Mouse (Mus musculus): Measurements from ENCODE around the gene Inha. TPM values are rescaled to one million over a fixed set of nuclear protein-coding genes. Genes with fewer than 3 reads are reported as not detected.

Inha gene
- total RNA-seq (2021), result 10 to 100 TPM; 16.4 to 16.6 TPM

DNA sequence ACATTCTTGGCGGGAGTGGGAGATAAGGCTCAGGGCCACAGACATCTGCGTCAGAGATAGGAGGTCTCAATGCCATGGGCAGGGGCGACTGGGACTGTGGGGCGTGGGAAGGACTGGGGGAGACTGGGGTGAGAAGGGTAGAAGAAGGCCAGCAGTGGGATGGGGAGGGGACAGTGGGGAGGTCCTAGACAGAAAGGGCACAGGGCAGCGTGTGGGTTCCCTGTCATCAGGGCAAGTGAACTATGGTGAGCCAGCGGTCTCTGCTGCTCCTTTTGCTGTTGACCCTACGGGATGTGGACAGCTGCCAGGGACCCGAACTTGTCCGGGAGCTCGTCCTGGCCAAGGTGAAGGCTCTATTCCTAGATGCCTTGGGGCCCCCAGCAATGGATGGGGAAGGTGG lies at the start of gene Inha:
Inha (plus strand) TSS at position 72 of the 400 bp plus-strand sequence.
- DNase-seq, result no peak

DNA sequence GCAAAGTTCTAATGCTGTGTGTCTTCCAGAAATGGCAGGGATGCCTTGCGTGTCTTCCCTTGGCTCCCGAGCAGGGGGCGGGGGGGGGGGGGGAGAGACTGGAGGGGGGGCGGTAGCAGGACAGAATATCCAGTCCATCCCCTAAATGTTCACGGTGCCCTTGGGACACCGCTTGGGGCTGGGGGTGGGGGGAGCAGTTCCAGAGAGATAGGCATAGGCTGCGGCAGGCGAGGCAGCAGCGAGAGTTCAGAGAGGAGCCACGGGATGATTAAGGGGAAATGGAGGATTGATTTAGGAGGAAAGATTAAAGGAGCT lies 49.2 kb upstream of the Inha start:
- DNase-seq, result no peak

DNA sequence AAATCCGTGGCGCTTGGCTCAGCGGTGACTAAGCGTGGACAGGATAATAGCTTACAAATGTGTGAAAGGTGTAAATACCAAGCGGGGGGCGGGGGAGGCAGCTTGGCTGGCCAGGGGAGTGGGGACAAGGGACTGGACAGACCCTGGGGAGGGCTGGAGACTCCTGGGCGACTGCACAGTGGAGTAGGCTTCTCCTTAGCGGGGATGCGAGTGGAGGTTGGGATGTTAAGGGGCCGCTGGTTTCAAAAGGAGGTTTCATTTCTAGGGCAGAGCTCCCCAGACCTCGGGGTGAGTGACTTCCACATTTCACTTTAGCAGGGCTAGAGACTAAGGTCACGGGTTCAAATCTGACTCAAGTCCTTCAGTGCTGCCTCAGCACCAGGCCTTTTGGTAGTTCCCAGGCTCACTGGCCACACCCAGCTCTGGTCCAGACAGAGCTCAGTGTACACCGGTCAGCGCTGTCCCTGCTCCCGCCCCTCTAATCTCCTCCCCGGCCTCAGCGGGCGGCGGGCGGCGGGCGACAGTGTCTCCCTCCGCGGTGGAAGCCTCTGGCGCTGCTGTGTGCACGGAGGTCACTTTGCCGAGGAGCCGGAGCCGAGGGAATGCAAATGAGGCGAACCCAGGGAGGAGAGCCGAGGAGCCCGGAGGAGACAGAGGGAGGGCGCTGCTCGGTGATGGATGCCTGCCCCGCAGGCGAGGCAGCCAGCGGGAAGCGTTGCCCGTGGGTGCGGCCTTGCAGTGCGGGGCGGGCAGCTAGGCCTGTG lies 48.7 kb upstream of the Inha start:
- peak in 1 of 2 experiments; percentile 59 for DNase-seq

DNA sequence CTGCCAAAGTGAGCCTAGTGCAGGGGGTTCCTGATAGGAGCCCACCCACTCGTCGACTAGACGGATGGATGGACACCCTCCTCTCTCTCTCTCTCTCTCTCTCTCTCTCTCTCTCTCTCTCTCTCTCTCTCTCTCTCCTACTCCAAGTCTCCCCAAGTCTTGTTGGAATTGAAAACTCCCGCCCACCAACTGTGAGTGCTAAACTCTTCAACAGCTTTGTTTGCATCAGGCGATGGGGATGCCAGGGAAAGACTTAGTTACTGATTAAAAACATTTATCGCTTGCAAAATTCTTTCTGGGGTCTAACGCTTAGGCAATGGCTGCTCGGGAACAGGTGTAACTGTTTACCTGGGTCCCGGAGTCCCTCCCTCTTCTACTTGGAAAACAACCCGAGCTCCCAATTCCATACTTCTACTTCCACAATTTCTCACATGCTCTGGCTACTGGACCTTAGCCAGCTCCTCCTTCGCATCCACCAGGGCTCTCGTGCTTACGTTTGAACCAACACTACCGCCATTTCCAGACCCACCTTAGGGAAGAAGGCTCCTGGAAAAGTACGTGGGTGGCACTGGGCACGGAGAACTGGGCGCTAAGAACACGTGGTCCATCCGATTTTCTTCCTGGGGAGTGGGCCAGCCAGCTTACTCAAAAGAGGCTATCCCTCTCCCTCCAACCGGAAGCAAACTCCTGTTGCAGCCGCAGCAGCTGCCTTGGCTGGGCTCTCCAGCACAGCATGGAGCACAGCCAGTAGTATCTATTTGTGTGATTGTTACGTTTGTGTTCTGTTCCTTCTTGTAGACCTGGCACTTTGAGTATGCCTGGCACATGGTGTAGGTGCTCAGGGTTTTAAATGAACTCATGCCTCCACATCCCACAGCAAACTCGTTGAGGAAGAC lies 47.8 kb upstream of the Inha start:
- DNase-seq, result peak in 1 of 2 experiments; percentile 46

DNA sequence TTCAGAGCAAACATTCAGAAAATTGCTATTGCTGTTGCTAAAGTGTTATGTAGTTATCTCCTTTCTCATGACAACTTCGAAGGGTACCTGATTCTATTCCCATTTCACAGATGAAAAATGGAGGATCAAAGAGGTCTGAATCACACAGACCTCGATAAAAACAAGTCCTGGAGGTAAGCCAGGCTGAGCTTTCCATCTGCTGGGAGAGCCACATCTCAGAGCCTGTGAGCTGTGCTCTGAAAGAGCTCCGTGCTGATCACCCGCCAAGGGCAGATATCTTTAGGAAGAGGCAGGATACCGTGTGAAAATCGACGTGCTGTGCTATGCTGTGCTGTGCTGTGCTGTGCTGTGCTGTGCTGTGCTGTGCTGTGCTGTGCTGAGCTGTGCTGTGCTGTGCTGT lies 46.6 kb upstream of the Inha start:
- DNase-seq, result no peak

DNA sequence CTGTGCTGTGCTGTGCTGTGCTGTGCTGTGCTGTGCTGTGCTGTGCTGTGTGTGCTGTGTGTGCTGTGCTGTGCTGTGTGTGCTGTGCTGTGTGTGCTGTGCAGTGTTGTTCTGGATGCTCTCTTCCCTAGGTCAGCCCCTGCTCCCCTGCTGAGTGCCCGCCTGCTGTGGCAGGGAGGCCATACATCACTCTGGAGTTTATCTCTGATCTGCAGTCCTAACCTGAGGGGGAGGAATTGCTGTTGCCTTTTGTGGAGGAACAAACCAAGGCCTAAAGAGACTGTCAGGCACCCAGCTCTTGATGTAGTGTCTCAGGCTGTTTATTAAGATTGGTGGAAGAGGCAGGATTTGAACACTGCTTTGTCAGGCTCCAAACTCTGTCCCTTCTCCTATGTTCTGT lies 44.2 kb upstream of the Inha start:
- DNase-seq, result no peak

DNA sequence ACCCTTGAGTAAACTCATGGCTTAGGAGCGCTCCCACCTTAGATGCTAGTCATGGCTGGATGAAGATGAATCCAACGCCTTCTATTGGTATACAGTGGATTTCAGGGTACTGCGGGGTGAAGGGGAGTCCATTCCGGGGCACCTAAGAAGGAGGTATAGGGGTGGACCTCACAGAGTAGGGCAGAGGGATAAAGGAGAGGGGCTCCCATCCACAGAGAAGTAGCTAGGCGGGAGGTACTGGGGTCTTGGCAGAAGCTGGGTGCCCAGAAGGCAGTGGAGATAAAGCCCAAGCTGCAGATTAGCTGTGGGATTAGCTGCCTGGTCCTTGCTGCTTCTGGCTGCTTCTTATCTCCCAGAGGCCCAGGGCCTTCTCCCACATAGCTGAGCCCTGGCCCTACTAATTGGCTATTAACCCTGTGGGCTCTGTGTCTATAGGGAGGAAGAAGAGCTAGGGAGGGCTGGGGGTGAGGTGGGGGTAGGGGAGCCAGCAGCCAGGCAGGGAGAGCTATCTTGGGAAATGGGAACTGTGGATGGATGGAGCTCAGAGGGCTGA lies 43.1 kb upstream of the Inha start:
- DNase-seq, result no peak

DNA sequence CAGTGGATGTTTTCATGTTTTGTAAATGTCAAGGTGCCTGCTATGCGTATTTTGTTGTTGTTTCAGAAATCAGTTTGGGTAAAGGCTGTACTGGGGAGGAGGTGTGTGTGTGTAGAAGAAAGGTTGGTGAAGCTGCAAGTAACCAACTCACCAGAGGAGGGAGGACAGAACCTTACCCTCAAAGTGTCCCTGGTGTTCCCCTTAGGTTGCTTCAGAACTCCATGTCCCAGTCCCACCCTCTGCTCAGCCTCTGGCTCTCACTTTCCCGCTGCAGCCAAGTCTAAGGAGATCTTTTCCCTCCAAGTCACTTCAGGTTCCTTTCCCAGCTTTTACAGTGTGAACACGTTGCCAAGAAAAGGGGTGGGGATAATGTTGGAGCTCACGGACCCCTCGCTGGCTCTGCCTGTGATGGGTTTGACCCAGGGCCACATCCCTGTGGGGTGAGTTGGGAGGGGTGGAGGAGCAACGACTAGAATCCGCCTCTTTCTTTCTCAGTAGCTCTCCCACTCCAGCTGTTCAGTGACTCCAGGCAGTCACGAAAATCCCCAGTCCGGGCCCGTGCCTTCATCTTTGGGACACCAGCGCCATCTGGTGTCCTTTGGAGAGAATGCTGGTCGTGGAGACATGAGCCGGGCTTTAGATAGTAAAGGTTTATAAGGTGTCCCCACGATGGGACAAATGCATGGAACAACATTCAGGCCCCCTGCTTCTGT lies 39.5 kb upstream of the Inha start:
- DNase-seq, result peak; percentile 81 to 84

DNA sequence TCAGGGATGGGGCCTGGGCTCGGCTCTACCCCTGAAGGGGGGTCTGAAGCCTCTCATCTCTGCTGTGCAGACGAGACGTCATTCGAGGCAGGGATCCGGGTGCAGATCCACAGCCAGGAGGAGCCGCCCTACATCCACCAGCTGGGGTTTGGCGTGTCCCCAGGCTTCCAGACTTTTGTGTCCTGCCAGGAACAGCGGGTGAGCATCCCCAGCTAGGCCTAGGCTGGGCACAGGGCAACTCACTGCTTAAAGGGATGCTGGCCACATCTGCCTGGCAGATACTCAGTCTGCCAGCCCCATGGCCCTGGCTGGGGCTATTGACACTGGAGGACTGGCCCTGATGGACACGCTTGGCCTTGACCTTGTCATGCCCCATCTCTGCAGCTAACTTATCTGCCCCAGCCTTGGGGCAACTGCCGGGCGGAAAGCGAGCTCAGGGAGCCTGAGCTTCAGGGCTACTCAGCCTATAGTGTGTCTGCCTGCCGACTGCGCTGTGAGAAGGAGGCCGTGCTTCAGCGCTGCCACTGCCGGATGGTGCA lies 37.5 kb upstream of the Inha start:
- no peak for DNase-seq

DNA sequence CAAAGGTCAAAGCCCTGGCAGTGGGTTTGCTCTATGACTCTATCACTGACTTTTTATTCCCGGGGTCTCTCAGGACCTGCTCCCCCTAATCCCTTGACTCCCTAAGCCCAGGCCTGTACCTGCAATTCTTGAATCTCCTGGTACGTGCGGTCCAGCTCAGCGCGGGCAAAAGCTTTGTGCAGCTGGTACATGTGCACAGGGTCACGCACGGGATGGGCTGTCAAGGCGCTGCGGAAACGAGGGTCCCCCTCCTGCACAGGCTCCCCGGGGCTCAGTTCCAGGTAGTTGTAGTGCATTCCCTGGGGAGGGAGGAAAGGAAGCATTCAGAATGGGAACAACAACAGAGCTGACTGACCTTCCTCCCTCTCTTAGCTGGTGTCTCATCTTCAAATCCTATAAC lies 30.4 kb upstream of the Inha start:
- DNase-seq, result no peak

DNA sequence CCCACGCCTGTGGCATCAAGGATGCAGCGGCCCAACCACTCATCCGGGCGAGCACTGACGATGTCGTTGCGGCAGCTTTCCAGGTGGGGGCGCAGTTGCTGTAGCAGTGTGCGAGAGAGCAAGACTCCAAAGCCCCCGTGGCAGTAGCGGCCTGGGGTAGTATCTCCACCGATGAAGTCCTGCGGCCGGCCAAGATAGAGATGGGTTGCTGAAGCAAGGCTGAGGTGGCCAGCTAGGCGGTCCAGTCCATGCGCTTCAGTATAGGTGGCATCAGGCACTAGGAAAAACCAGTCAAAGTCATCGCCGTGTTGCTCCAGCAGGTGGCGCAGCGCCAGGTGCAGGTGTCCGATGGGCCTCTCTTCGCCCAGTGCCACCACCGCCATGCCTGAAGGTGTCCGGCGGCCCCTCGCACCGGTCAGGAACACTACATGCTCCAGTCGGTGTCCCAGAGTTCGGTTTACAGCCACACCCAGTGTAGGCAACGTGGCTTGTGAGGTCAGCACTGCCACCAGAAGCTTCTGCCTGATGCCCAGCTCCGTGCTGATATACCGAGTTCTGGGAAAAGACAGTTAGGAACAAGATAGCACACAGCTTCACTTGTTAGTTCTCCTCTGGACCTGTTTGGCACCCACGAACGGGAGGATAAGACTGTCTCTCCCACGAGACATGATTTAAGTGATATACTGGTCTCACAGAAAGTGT lies 29.5 kb upstream of the Inha start:
- peak; percentile 79 to 86 for DNase-seq

DNA sequence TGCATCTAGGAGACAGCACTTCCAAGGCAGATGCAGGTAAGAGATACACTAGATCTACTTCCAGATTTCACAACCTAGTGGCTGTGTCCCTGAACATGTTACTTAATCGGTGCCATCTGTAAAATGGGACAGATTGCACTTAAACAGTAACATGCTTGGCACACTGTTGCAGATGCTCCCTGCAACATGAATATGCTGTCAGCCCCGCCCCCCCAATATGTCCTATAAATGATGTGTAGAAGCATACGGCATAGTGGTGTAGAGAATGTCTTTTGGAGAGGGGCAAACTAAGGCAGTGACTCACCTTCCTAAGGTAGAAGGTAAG lies 28.9 kb upstream of the Inha start:
- DNase-seq, result peak in 1 of 2 experiments; percentile 29

DNA sequence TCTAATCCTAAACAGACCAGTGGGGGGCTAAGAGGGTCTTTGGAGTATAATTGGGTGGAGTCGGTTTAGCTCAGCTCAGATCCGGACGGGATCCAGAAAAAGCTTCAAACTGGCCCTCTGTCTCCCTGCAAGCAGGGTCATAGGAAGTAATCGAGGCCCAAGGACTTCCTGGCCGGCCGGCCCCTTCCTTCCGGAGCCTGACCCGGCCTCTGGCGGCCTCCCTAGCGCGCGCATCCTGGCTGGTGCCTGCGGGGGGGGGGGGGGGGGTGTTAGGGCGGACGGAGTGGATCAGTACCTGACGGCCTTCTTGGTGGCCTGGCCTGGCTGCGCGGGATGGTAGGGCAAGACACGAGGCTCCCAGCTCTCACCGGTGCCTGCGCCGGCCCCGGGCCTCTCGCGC lies 28.4 kb upstream of the Inha start:
- no peak for DNase-seq

DNA sequence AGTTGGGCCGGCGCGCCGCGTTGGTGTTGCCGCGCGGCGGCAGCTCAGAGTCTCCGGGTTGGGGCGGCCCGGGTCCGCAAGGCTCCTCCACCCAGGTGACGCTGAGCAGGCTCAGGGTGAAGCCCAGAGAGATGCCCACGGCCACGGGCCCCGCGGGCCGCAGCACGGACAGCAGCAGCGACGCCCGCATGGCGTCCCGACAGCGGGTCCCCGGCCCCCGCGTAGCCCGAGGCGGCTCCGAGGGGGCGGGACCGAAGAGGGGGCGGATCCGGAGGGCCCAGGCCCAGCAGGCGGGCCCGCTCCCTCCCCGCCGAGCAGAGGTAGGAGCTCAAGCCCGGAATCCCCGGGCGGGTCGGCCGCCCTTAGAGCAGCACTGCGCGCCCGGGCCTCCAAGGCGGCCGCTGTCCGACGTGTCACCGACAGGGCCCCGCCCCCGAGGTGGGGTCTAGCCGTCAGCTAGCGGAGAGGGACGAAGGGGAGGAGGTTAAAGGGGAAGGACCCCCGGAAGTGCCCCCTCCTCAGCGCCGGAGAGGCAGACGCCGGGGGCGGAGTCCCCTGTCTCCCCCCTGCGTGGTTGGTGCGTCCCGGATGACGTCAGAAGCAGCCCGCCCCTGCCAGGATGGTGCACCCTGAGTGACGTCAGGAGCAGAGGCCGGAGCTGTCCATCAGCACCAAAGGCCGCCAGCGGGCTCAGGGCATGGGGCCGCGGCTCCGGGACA lies 27.8 kb upstream of the Inha start, which contains the start of the genes Chpf and Tmem198:
Chpf (minus strand) TSS at position 392 of the 719 bp plus-strand sequence.
Tmem198 (plus strand) TSS at position 617 of the 719 bp plus-strand sequence.
- peak; percentile 98 to 99 for DNase-seq

DNA sequence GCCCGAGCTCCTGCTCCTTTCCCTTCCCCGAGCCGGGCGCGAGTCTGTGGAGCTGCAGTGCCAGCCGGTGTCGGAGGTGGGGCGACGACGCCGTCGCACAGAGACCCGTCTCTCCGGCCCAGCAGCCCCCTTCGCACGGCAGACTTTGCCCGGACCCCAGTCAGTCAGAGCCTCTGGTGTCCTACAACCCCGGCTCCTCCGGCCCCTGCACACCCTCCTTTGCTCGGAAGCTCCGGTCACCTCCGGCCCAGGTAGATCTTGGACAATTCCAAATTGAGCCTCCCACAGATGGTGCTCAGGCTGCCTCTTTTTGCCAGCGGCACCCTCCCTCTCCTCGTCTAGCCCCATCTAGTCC lies 27.3 kb upstream of the Inha start:
- peak in 1 of 2 experiments; percentile 35 for DNase-seq

DNA sequence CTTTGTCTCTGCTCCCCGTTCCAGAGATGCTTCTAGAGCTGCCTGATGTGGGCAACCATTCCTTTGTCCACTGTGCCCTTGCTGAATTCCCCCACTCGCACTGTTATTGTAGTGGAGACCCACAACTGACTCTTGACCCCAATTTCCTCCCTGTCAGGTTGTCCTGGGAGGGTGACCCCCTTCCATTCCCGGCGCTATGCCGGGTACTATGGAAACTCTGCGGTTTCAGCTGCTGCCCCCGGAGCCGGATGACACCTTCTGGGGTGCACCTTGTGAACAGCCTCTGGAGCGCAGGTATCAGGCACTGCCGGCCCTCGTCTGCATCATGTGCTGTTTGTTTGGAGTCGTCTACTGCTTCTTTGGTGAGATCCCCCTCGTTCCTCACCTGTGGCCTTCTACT lies 26.8 kb upstream of the Inha start:
- no peak for DNase-seq

DNA sequence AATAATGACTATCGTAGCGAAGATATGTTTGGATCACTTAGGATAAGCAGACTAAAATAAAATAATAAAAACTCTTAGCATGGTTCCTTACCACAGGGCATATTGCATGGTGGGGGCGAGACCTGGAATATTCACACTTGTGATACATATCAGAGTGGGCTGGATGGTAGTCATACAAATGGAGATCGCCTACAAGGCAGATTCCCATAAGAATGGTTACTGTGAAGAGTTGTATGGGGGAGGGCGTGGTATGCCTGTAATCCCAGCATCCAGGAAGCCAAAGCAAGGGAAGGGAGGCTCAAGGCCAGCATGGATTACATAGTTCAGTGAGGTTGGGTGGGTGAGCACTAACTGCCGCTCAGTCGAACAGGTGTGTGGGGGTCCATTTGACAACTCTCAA lies 26.1 kb upstream of the Inha start:
- peak in 1 of 2 experiments; percentile 23 for DNase-seq

DNA sequence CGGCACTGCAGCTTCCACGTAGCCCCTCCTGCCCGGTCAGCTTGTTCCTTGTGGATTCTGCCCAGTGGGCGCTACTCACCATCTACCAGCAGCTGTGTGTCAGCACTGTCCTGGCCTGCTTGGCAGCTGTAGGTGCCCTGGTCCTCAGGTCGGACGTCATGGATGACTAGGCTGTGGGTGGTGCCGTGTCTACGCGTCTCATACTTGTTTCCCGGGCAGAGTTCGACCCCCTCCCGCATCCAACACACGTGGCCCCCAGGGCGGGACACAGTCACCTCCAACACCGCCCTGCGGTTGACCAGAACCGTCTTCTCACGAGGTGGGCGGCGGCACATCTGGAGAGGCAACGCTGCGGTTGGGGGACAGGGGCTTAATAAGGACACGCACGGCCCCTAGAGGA lies 20.3 kb upstream of the Inha start:
- no peak for DNase-seq

DNA sequence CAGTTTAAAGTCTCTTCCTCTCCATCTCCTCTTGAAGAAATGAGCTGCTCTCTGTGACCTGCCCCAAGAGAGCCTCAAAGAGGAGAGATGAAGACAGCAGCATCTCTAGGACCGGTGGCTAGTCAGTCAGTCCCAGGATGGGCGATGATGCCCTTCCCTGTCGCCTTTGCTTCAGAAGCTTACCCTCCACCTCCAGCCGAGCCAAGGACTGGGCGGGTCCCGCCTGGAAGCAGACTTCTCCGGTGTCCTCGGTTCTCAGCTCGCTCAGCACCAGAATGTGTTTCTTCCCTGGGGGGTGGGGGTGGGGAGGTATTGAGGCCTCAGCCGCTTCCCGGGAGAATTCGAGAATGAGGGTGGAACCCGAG lies 19.9 kb upstream of the Inha start:
- no peak for DNase-seq

DNA sequence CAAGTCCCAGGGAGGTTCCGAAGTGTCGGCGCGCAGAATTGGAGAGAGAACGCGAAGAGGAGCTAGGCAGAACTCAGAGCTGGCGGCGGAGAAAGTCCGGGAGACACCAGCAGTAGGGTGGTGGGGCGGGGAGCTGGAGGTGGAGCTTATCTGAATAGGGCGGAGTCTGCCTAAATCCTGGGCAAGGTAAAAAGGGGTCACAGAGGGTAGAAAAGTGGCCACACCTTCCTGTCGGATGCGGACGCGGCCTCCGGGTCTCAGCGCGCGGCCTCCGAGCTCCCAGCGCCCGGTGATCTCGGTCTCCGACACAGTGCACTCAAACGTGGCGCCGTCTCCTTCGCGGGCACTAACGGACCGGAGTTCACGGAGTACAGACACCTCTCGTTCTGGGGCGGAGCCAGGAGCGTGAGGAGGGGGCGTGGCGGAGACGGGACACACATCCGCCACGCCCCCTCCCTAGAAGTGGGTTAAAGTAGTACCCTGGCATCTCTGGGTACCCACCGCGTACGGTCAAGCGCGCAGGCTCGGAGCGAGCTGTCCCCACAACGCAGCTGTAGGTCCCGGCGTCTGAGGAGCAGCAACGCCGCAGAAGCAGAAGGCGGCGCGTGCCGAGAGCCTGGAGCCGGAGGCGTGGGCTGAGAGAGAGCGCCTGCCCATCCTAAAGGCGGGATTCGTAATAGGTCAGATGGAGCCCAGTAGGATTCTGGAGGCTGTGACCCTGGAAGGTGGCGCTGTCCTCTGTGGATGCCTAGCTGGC lies 19.3 kb upstream of the Inha start:
- DNase-seq, result peak; percentile 47 to 50
